Mouse (Mus musculus): ENCODE results near the gene Rab40c. TPM values are rescaled to one million over a fixed set of nuclear protein-coding genes. Genes with fewer than 3 reads are reported as not detected.

Rab40c gene
- polyA plus RNA-seq (2014; fragmentation: Illumina TruSeq; extraction: RNeasy Lipid Tissue Mini Kit (QIAGEN cat#74804); ENCODE audit: insufficient read depth, low read depth, low replicate concordance), result 16.6 TPM

GRCm38 (mm10) chr17:25919144-25919785 is at the start of gene Rab40c:
Gene Rab40c, minus strand, starts transcription at chr17:25919727.

GRCm38 (mm10) chr17:25951803-25952623 is 32.5 kb upstream of the Rab40c start, which contains the start of gene A930017K11Rik:
Gene A930017K11Rik, minus strand, starts transcription at chr17:25952565.

GRCm38 (mm10) chr17:25944366-25945163 is 25.0 kb upstream of the Rab40c start, which contains the start of the genes Pigq and Nhlrc4:
Gene Pigq, minus strand, starts transcription at chr17:25944936.
Gene Nhlrc4, minus strand, starts transcription at chr17:25944961.

GRCm38 (mm10) chr17:25880196-25880910 is 39.2 kb downstream of the Rab40c start, which contains the start of gene Wfikkn1:
Gene Wfikkn1, minus strand, starts transcription at chr17:25880858.

GRCm38 (mm10) chr17:25874721-25875170 is 44.8 kb downstream of the Rab40c start, which contains the start of gene Mettl26:
Gene Mettl26, plus strand, starts transcription at chr17:25875074.

GRCm38 (mm10) chr17:25868601-25869191 is 50.8 kb downstream of the Rab40c start, which contains the start of gene Mcrip2:
Gene Mcrip2, minus strand, starts transcription at chr17:25868764.

GRCm38 (mm10) chr17:25860832-25861703 is 58.5 kb downstream of the Rab40c start, which contains the start of gene Wdr90:
Gene Wdr90, minus strand, starts transcription at chr17:25861501.

GRCm38 (mm10) chr17:25844396-25844901 is 75.1 kb downstream of the Rab40c start, which contains the start of gene Rhot2:
Gene Rhot2, minus strand, starts transcription at chr17:25844851.

GRCm38 (mm10) chr17:25841117-25841880 is 78.2 kb downstream of the Rab40c start, which contains the start of gene Gm20683:
Gene Gm20683, minus strand, starts transcription at chr17:25841763.

GRCm38 (mm10) chr17:25837076-25837410 is 82.5 kb downstream of the Rab40c start, which contains the start of gene Rhbdl1:
Gene Rhbdl1, minus strand, starts transcription at chr17:25837295.

GRCm38 (mm10) chr17:25833291-25833663 is 86.2 kb downstream of the Rab40c start, which contains the start of gene Stub1:
Gene Stub1, minus strand, starts transcription at chr17:25833404.

Other genes starting within 250 kb of the Rab40c start
- gene Gng13, start 202.6 kb downstream of the Rab40c start, polyA plus RNA-seq (2014; fragmentation: Illumina TruSeq; extraction: RNeasy Lipid Tissue Mini Kit (QIAGEN cat#74804); ENCODE audit: insufficient read depth, low read depth, low replicate concordance), result 0.90 TPM
- 1.0 TPM for gene Chtf18, start 192.3 kb downstream of the Rab40c start, polyA plus RNA-seq (2014; fragmentation: Illumina TruSeq; extraction: RNeasy Lipid Tissue Mini Kit (QIAGEN cat#74804); ENCODE audit: insufficient read depth, low read depth, low replicate concordance)
- gene Rpusd1, start 192.1 kb downstream of the Rab40c start, polyA plus RNA-seq (2014; fragmentation: Illumina TruSeq; extraction: RNeasy Lipid Tissue Mini Kit (QIAGEN cat#74804); ENCODE audit: insufficient read depth, low read depth, low replicate concordance), result 9.4 TPM
- not detected for gene Mslnl, start 183.7 kb downstream of the Rab40c start, polyA plus RNA-seq (2014; fragmentation: Illumina TruSeq; extraction: RNeasy Lipid Tissue Mini Kit (QIAGEN cat#74804); ENCODE audit: insufficient read depth, low read depth, low replicate concordance)
- gene Msln, start 165.3 kb downstream of the Rab40c start, polyA plus RNA-seq (2014; fragmentation: Illumina TruSeq; extraction: RNeasy Lipid Tissue Mini Kit (QIAGEN cat#74804); ENCODE audit: insufficient read depth, low read depth, low replicate concordance), result 49.1 TPM
- gene Narfl, start 146.0 kb downstream of the Rab40c start, polyA plus RNA-seq (2014; fragmentation: Illumina TruSeq; extraction: RNeasy Lipid Tissue Mini Kit (QIAGEN cat#74804); ENCODE audit: insufficient read depth, low read depth, low replicate concordance), result 12.8 TPM
- gene Haghl, start 134.1 kb downstream of the Rab40c start, polyA plus RNA-seq (2014; fragmentation: Illumina TruSeq; extraction: RNeasy Lipid Tissue Mini Kit (QIAGEN cat#74804); ENCODE audit: insufficient read depth, low read depth, low replicate concordance), result 24.0 TPM
- 10.3 TPM for gene Ccdc78, start 133.1 kb downstream of the Rab40c start, polyA plus RNA-seq (2014; fragmentation: Illumina TruSeq; extraction: RNeasy Lipid Tissue Mini Kit (QIAGEN cat#74804); ENCODE audit: insufficient read depth, low read depth, low replicate concordance)
- gene Fam173a, start 126.8 kb downstream of the Rab40c start, polyA plus RNA-seq (2014; fragmentation: Illumina TruSeq; extraction: RNeasy Lipid Tissue Mini Kit (QIAGEN cat#74804); ENCODE audit: insufficient read depth, low read depth, low replicate concordance), result 73.2 TPM
- gene AC134908.4, start 124.1 kb downstream of the Rab40c start, polyA plus RNA-seq (2014; fragmentation: Illumina TruSeq; extraction: RNeasy Lipid Tissue Mini Kit (QIAGEN cat#74804); ENCODE audit: insufficient read depth, low read depth, low replicate concordance), result not detected
- 24.7 TPM for gene Metrn, start 122.6 kb downstream of the Rab40c start, polyA plus RNA-seq (2014; fragmentation: Illumina TruSeq; extraction: RNeasy Lipid Tissue Mini Kit (QIAGEN cat#74804); ENCODE audit: insufficient read depth, low read depth, low replicate concordance)
- gene Fbxl16, start 110.6 kb downstream of the Rab40c start, polyA plus RNA-seq (2014; fragmentation: Illumina TruSeq; extraction: RNeasy Lipid Tissue Mini Kit (QIAGEN cat#74804); ENCODE audit: insufficient read depth, low read depth, low replicate concordance), result 1.5 TPM
- 6.9 TPM for gene Wdr24, start 96.1 kb downstream of the Rab40c start, polyA plus RNA-seq (2014; fragmentation: Illumina TruSeq; extraction: RNeasy Lipid Tissue Mini Kit (QIAGEN cat#74804); ENCODE audit: insufficient read depth, low read depth, low replicate concordance)
- gene Jmjd8, start 90.9 kb downstream of the Rab40c start, polyA plus RNA-seq (2014; fragmentation: Illumina TruSeq; extraction: RNeasy Lipid Tissue Mini Kit (QIAGEN cat#74804); ENCODE audit: insufficient read depth, low read depth, low replicate concordance), result 26.4 TPM
- 114 TPM for gene Stub1, start 86.3 kb downstream of the Rab40c start, polyA plus RNA-seq (2014; fragmentation: Illumina TruSeq; extraction: RNeasy Lipid Tissue Mini Kit (QIAGEN cat#74804); ENCODE audit: insufficient read depth, low read depth, low replicate concordance)
- 2.0 TPM for gene Rhbdl1, start 82.4 kb downstream of the Rab40c start, polyA plus RNA-seq (2014; fragmentation: Illumina TruSeq; extraction: RNeasy Lipid Tissue Mini Kit (QIAGEN cat#74804); ENCODE audit: insufficient read depth, low read depth, low replicate concordance)
- gene Gm20683, start 78.0 kb downstream of the Rab40c start, polyA plus RNA-seq (2014; fragmentation: Illumina TruSeq; extraction: RNeasy Lipid Tissue Mini Kit (QIAGEN cat#74804); ENCODE audit: insufficient read depth, low read depth, low replicate concordance), result 2.7 TPM
- 17.7 TPM for gene Rhot2, start 74.9 kb downstream of the Rab40c start, polyA plus RNA-seq (2014; fragmentation: Illumina TruSeq; extraction: RNeasy Lipid Tissue Mini Kit (QIAGEN cat#74804); ENCODE audit: insufficient read depth, low read depth, low replicate concordance)
- gene Wdr90, start 58.2 kb downstream of the Rab40c start, polyA plus RNA-seq (2014; fragmentation: Illumina TruSeq; extraction: RNeasy Lipid Tissue Mini Kit (QIAGEN cat#74804); ENCODE audit: insufficient read depth, low read depth, low replicate concordance), result 7.7 TPM
- gene Mcrip2, start 51.0 kb downstream of the Rab40c start, polyA plus RNA-seq (2014; fragmentation: Illumina TruSeq; extraction: RNeasy Lipid Tissue Mini Kit (QIAGEN cat#74804); ENCODE audit: insufficient read depth, low read depth, low replicate concordance), result 17.9 TPM
- gene Mettl26, start 44.7 kb downstream of the Rab40c start, polyA plus RNA-seq (2014; fragmentation: Illumina TruSeq; extraction: RNeasy Lipid Tissue Mini Kit (QIAGEN cat#74804); ENCODE audit: insufficient read depth, low read depth, low replicate concordance), result 42.2 TPM
- 0.25 TPM for gene Wfikkn1, start 38.9 kb downstream of the Rab40c start, polyA plus RNA-seq (2014; fragmentation: Illumina TruSeq; extraction: RNeasy Lipid Tissue Mini Kit (QIAGEN cat#74804); ENCODE audit: insufficient read depth, low read depth, low replicate concordance)
- 34.5 TPM for gene Pigq, start 25.2 kb upstream of the Rab40c start, polyA plus RNA-seq (2014; fragmentation: Illumina TruSeq; extraction: RNeasy Lipid Tissue Mini Kit (QIAGEN cat#74804); ENCODE audit: insufficient read depth, low read depth, low replicate concordance)
- 7.5 TPM for gene Nhlrc4, start 25.2 kb upstream of the Rab40c start, polyA plus RNA-seq (2014; fragmentation: Illumina TruSeq; extraction: RNeasy Lipid Tissue Mini Kit (QIAGEN cat#74804); ENCODE audit: insufficient read depth, low read depth, low replicate concordance)
- gene A930017K11Rik, start 32.8 kb upstream of the Rab40c start, polyA plus RNA-seq (2014; fragmentation: Illumina TruSeq; extraction: RNeasy Lipid Tissue Mini Kit (QIAGEN cat#74804); ENCODE audit: insufficient read depth, low read depth, low replicate concordance), result not detected
- 6.4 TPM for gene Capn15, start 66.1 kb upstream of the Rab40c start, polyA plus RNA-seq (2014; fragmentation: Illumina TruSeq; extraction: RNeasy Lipid Tissue Mini Kit (QIAGEN cat#74804); ENCODE audit: insufficient read depth, low read depth, low replicate concordance)
- 10.4 TPM for gene Rab11fip3, start 149.8 kb upstream of the Rab40c start, polyA plus RNA-seq (2014; fragmentation: Illumina TruSeq; extraction: RNeasy Lipid Tissue Mini Kit (QIAGEN cat#74804); ENCODE audit: insufficient read depth, low read depth, low replicate concordance)
- 9.6 TPM for gene Decr2, start 170.6 kb upstream of the Rab40c start, polyA plus RNA-seq (2014; fragmentation: Illumina TruSeq; extraction: RNeasy Lipid Tissue Mini Kit (QIAGEN cat#74804); ENCODE audit: insufficient read depth, low read depth, low replicate concordance)
- gene Nme4, start 175.9 kb upstream of the Rab40c start, polyA plus RNA-seq (2014; fragmentation: Illumina TruSeq; extraction: RNeasy Lipid Tissue Mini Kit (QIAGEN cat#74804); ENCODE audit: insufficient read depth, low read depth, low replicate concordance), result 3.2 TPM
- gene Tmem8, start 193.6 kb upstream of the Rab40c start, polyA plus RNA-seq (2014; fragmentation: Illumina TruSeq; extraction: RNeasy Lipid Tissue Mini Kit (QIAGEN cat#74804); ENCODE audit: insufficient read depth, low read depth, low replicate concordance), result 10.8 TPM
- 76.8 TPM for gene Mrpl28, start 203.8 kb upstream of the Rab40c start, polyA plus RNA-seq (2014; fragmentation: Illumina TruSeq; extraction: RNeasy Lipid Tissue Mini Kit (QIAGEN cat#74804); ENCODE audit: insufficient read depth, low read depth, low replicate concordance)
- gene Axin1, start 219.0 kb upstream of the Rab40c start, polyA plus RNA-seq (2014; fragmentation: Illumina TruSeq; extraction: RNeasy Lipid Tissue Mini Kit (QIAGEN cat#74804); ENCODE audit: insufficient read depth, low read depth, low replicate concordance), result 18.3 TPM